Mouse (Mus musculus) heart, postnatal 4 days (tissue): ENCODE measurements around the gene Thoc5. TPM values are rescaled to one million over a fixed set of nuclear protein-coding genes. Genes with fewer than 3 reads are reported as not detected.

Source experiments
- DNase-seq: peaks from one replicate; pipeline ENCODE4 v3.0.0; 2021
- microRNA-seq, 2 experiments: library from miRNA; unstranded; fragments of <30 nt; microRNA quantifications; one replicate each; pipeline ENCODE4 v1.2.0; 2021 to 2022
- total RNA-seq, 2 experiments: library from RNA; stranded (reverse); gene quantifications; 2 replicates each; pipeline ENCODE4 v1.2.3; 2021

Gene Thoc5
- total RNA-seq, 2 experiments from 2014 or later = 22.4 to 23.8 TPM

- no peak for DNase-seq
Measured at GRCm38 (mm10) chr11:4974376-4975122, 79.4 kb downstream of the Thoc5 start.

GRCm38 (mm10) chr11:4975623-4976022 is 80.5 kb downstream of the Thoc5 start:
- DNase-seq = peak; percentile 83

Small RNA genes within 50 kb of the gene (microRNA-seq; reads per million reads assigned to microRNA genes)
- 0 to 0.20 reads per million in 2 experiments for gene Mir6918

Other genes starting within 250 kb of the Thoc5 start
- gene Uqcr10, start 191.0 kb upstream of the Thoc5 start, total RNA-seq = 1,000 to 10,000 TPM; 1,138 to 1,323 TPM
- 10 to 100 TPM; 22.1 to 23.4 TPM for gene Zmat5, start 190.6 kb upstream of the Thoc5 start, total RNA-seq
- not detected for gene Cabp7, start 148.5 kb upstream of the Thoc5 start, total RNA-seq
- 100 to 1,000 TPM; 101 to 103 TPM for gene Nf2, start 45.8 kb upstream of the Thoc5 start, total RNA-seq
- gene Nipsnap1, start 21.4 kb upstream of the Thoc5 start, total RNA-seq = 1 to 10 TPM; 4.4 to 7.0 TPM
- not detected for gene Nefh, start 52.7 kb downstream of the Thoc5 start, total RNA-seq
- 10 to 100 TPM; 45.6 to 45.7 TPM for gene Ap1b1, start 91.5 kb downstream of the Thoc5 start, total RNA-seq
- 1 to 10 TPM in 1 of 2 experiments, under 1 TPM in 1; 0.41 to 1.0 TPM for gene Rasl10a, start 162.8 kb downstream of the Thoc5 start, total RNA-seq
- 10 to 100 TPM; 20.3 to 22.1 TPM for gene Gas2l1, start 170.0 kb downstream of the Thoc5 start, total RNA-seq
- gene Rhbdd3, start 203.6 kb downstream of the Thoc5 start, total RNA-seq = 10 to 100 TPM; 19.4 to 20.6 TPM
- gene Ewsr1, start 203.9 kb downstream of the Thoc5 start, total RNA-seq = 100 to 1,000 TPM; 247 to 254 TPM